Mouse (Mus musculus) CH12.LX (cell line): ENCODE measurements at regions not wholly inside any gene's neighbourhood (a gene's known extent, or its start where the extent isn't known, plus 50 kb on each side); places are given as distances from the start of the nearest gene placed in this dataset.

Experiments used
- DNase-seq: peaks from one replicate; pipeline ENCODE4 v3.0.0-alpha.2; 2013; ENCODE audit errors: extremely low read depth
- H3K27ac ChIP-seq: 2 replicates; pipeline ENCODE4 v1.5.1; 2012; ENCODE audit warnings: low read depth, mild to moderate bottlenecking, control low read depth, moderate library complexity; ENCODE audit not compliant: insufficient read depth
- H3K27me3 ChIP-seq: replicated peaks from 2 replicates; pipeline ENCODE3; 2012; ENCODE audit warnings: inconsistent platforms
- H3K36me3 ChIP-seq, 2 experiments: replicated peaks in 1 of 2; 2 replicates each; pipeline versions ENCODE3 to v1.6.1; 2012; ENCODE audit warnings: inconsistent platforms in 1 of 2, low read length in 1 of 2, mild to moderate bottlenecking in 1 of 2, mixed read lengths in 1 of 2, moderate library complexity in 1 of 2; ENCODE audit not compliant: control insufficient read depth in 1 of 2, insufficient read depth in 1 of 2
- H3K4me1 ChIP-seq, 2 experiments: 2 replicates each; pipeline ENCODE4 v1.6.1; 2012; ENCODE audit warnings: inconsistent platforms in 1 of 2, moderate library complexity in 1 of 2; ENCODE audit not compliant: insufficient read depth in 2 of 2, control insufficient read depth in 1 of 2
- H3K4me2 ChIP-seq: 2 replicates; pipeline ENCODE4 v1.6.1; 2012; ENCODE audit warnings: low read depth, mild to moderate bottlenecking, control low read depth; ENCODE audit not compliant: poor library complexity, insufficient read depth, severe bottlenecking
- H3K4me3 ChIP-seq, 3 experiments: fragments of 150-350 bp in 1 of 3; sonication (generic) in 1 of 3; replicated peaks in 1 of 3; 2 replicates each; pipeline versions ENCODE3 to v1.5.1; 2011 to 2012; ENCODE audit warnings: low read depth in 2 of 3, low read length in 2 of 3, mild to moderate bottlenecking in 2 of 3, moderate library complexity in 2 of 3, control low read depth in 1 of 3, improper control_type of control experiment in 1 of 3, inconsistent platforms in 1 of 3, mixed read lengths in 1 of 3; ENCODE audit not compliant: poor library complexity in 1 of 3
- H3K79me2 ChIP-seq: replicated peaks from 2 replicates; pipeline ENCODE4 v1.6.1; 2012; ENCODE audit warnings: mild to moderate bottlenecking, moderate library complexity; ENCODE audit not compliant: control insufficient read depth, poor library complexity, insufficient read depth, severe bottlenecking; ENCODE audit errors: extremely low read depth
- H3K9ac ChIP-seq: 2 replicates; pipeline ENCODE4 v1.6.1; 2012; ENCODE audit warnings: low read depth, mild to moderate bottlenecking, control low read depth, moderate library complexity; ENCODE audit not compliant: insufficient read depth
- H3K9me3 ChIP-seq: replicated peaks from 2 replicates; pipeline ENCODE3; 2012; ENCODE audit warnings: low read length, inconsistent platforms, mixed read lengths
- CHD1 ChIP-seq: IDR thresholded peaks from 2 replicates; pipeline ENCODE4 v1.6.1; 2012; ENCODE audit warnings: low read depth, low read length, improper control_type of control experiment, inconsistent platforms
- CTCF ChIP-seq, 2 experiments: IDR thresholded peaks in 1 of 2; conservative IDR thresholded peaks in 1 of 2; 2 replicates each; pipeline ENCODE4 v1.5.1; 2011 to 2012; ENCODE audit warnings: low read depth in 2 of 2, low read length in 2 of 2, improper control_type of control experiment in 1 of 2, inconsistent platforms in 1 of 2, mild to moderate bottlenecking in 1 of 2, moderate library complexity in 1 of 2
- E2F4 ChIP-seq: IDR thresholded peaks from 2 replicates; pipeline ENCODE4 v1.6.1; 2011; ENCODE audit warnings: low read depth, low read length, improper control_type of control experiment; ENCODE audit not compliant: insufficient replicate concordance
- ELF1 ChIP-seq: IDR thresholded peaks from 2 replicates; pipeline ENCODE4 v1.6.1; 2014; ENCODE audit warnings: low read depth, mild to moderate bottlenecking, inconsistent platforms, low read length, improper control_type of control experiment
- EP300 ChIP-seq: IDR thresholded peaks from 2 replicates; pipeline ENCODE4 v1.6.1; 2011; ENCODE audit warnings: low read length, improper control_type of control experiment
- ETS1 ChIP-seq: conservative IDR thresholded peaks from 2 replicates; pipeline ENCODE4 v1.6.1; 2012; ENCODE audit warnings: low read depth, mild to moderate bottlenecking, inconsistent platforms, low read length, improper control_type of control experiment, moderate library complexity
- HCFC1 ChIP-seq: IDR thresholded peaks from 2 replicates; pipeline ENCODE4 v1.6.1; 2012; ENCODE audit warnings: low read depth, mild to moderate bottlenecking, inconsistent platforms, low read length, improper control_type of control experiment
- MAX ChIP-seq: IDR thresholded peaks from 2 replicates; pipeline ENCODE4 v1.6.1; 2011; ENCODE audit warnings: low read length, improper control_type of control experiment
- MAZ ChIP-seq: IDR thresholded peaks from 2 replicates; pipeline ENCODE4 v1.6.1; 2012; ENCODE audit warnings: low read depth, mild to moderate bottlenecking, inconsistent platforms, low read length, improper control_type of control experiment, moderate library complexity
- MYC ChIP-seq: IDR thresholded peaks from 2 replicates; pipeline ENCODE4 v1.6.1; 2011; ENCODE audit warnings: low read depth, mild to moderate bottlenecking, improper control_type of control experiment, low read length
- NRF1 ChIP-seq: IDR thresholded peaks from 2 replicates; pipeline ENCODE4 v1.6.1; 2014; ENCODE audit warnings: low read depth, mild to moderate bottlenecking, inconsistent platforms, low read length, improper control_type of control experiment, moderate library complexity
- PAX5 ChIP-seq: IDR thresholded peaks from 2 replicates; pipeline ENCODE4 v1.6.1; 2012; ENCODE audit warnings: low read length, inconsistent platforms, mixed read lengths
- POLR2A ChIP-seq: IDR thresholded peaks from 2 replicates; pipeline ENCODE4 v1.6.1; 2011; ENCODE audit warnings: low read depth, mild to moderate bottlenecking, improper control_type of control experiment, low read length
- SMC3 ChIP-seq: IDR thresholded peaks from 2 replicates; pipeline ENCODE4 v1.6.1; 2011; ENCODE audit warnings: low read depth, low read length, improper control_type of control experiment
- ZC3H11A ChIP-seq: IDR thresholded peaks from 2 replicates; pipeline ENCODE4 v1.6.1; 2012; ENCODE audit warnings: low read depth, mild to moderate bottlenecking, inconsistent platforms, low read length, improper control_type of control experiment
- ZKSCAN1 ChIP-seq: IDR thresholded peaks from 2 replicates; pipeline ENCODE4 v1.6.1; 2012; ENCODE audit warnings: low read depth, inconsistent platforms, low read length, improper control_type of control experiment, borderline replicate concordance
- ZNF384 ChIP-seq: IDR thresholded peaks from 2 replicates; pipeline ENCODE4 v1.6.1; 2012; ENCODE audit warnings: low read depth, low read length, improper control_type of control experiment, inconsistent platforms
- dilution Hi-C: fragments of 300-500 bp; cut with MboI; formaldehyde crosslinking; loops from 2 replicates; pipeline ENCODE4 v1.14.3; 2020; ENCODE audit warnings: low sequenced_read_pairs; ENCODE audit not compliant: extremely low pct_unique_long_range_greater_than_20kb, extremely low pct_ligation_motif_present
- in situ Hi-C: fragments of 300-500 bp; cut with MboI; formaldehyde crosslinking; loops from 3 replicates; pipeline ENCODE4 v1.14.3; 2019; ENCODE audit warnings: low sequenced_read_pairs, low pct_ligation_motif_present, low pct_unique_long_range_greater_than_20kb, mixed read lengths

DNA sequence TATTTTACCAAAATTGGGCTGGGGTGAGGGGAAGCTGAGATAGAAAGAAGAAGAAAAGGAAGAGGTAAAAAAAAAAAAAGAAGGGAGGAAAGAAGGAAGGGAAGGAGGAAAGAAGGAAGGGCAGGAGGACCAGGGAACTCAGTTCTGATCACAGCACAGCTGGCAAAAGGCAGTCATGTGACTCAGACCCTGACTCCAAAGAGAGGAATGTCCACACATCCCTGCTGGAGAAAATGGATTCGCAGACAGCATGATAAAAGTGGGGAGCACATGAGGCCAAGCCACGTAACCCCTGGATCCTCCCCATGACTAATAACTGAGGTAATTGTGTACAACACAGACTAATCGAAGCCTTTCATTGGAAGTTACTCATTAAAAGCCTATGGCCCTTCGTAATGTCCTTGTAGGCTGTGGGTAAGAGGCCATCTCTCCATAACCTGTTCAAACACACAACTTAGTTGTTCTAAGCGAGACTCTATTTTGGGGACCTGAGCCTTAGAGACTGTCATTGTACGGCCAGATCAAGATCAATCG lies 162.2 kb downstream of the Zfp36l1 start:
- H3K4me1 ChIP-seq = peaks cover 3 to 31% of the 10 kb centered on the region in 2 experiments; a peak in 3 of 4 replicates
- no peak for DNase-seq
- H3K4me3 ChIP-seq = no peak overlapping the region
- dilution Hi-C loops = no loop called here
- no peak overlapping the region for H3K9ac ChIP-seq
- in situ Hi-C loops = no loop called here
- no peaks in the 10 kb centered on the region for H3K79me2 ChIP-seq
- no peaks in the 10 kb centered on the region for H3K36me3 ChIP-seq
- no peaks in the 10 kb centered on the region for H3K27me3 ChIP-seq
- no peak for TF ChIP-seq ETS1
- no peak for TF ChIP-seq ZC3H11A
- TF ChIP-seq ZKSCAN1 = no peak
- TF ChIP-seq PAX5 = no peak
- no peak for TF ChIP-seq ZNF384
- TF ChIP-seq CTCF (conservative IDR thresholded peaks at IDR 0.05 in 1 of 2, IDR thresholded peaks at IDR 0.05 in 1 of 2; ENCODE audit: low read depth in 2 of 2, low read length in 2 of 2) = no peak
- TF ChIP-seq POLR2A = no peak
- TF ChIP-seq EP300 = no peak
- TF ChIP-seq MAZ = no peak
- TF ChIP-seq NRF1 = no peak
- no peak for TF ChIP-seq HCFC1
- TF ChIP-seq ELF1 = no peak
- no peak for TF ChIP-seq CHD1
- TF ChIP-seq MAX = no peak
- TF ChIP-seq MYC = no peak
- no peak for TF ChIP-seq E2F4
- TF ChIP-seq, all 38 proteins: peak for 0
- Histone ChIP-seq H3K4me2 (no peak overlapping the region), H3K27ac (no peak overlapping the region), H3K9me3 (no peaks in the 10 kb centered on the region)

DNA sequence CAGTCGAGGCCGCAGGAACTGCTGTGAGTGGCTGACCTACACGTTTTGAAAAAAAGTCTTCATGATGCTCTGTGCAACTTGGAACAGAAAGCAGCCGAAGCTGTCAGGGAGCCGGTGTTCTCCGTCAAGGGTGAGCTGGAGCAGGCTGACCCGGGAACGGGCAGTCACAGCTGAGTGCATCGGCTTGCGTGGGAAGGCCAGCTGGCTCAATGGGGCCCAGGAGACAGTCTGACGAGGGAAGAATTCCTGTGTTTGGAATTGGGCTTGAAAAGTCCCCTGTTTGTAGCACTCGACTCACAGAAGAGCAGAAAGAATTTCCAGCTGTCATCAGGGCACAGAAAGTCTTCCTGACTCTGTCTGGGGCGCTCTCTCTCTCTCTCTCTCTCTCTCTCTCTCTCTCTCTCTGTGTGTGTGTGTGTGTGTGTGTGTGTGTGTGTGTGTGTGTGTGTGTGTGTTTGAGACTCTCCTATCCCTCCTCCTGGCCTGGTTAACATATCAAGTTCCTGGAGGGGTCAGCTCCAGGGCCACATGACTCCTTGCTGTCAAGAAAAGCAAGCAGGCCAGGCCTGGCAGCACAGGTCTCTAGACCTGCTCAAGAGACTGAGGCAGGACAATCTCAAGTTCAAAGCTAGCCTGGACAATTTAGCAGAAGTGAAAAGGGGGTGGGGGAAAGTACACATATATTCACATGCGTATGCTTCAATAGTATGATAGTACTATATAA lies 163.6 kb downstream of the Zfp36l1 start:
- peaks cover 3 to 39% of the 10 kb centered on the region in 2 experiments; a peak in 3 of 4 replicates for H3K4me1 ChIP-seq
- H3K4me3 ChIP-seq = no peak overlapping the region
- no peak overlapping the region for H3K27ac ChIP-seq
- H3K36me3 ChIP-seq = no peaks in the 10 kb centered on the region
- no peaks in the 10 kb centered on the region for H3K27me3 ChIP-seq
- H3K9me3 ChIP-seq = no peaks in the 10 kb centered on the region
- no peak overlapping the region for H3K4me2 ChIP-seq
- dilution Hi-C loops (no loop called here), in situ Hi-C loops (no loop called here)
- TF ChIP-seq MAX (no peak), SMC3 (no peak), ETS1 (no peak)
- no peak overlapping the region for H3K9ac ChIP-seq
- H3K79me2 ChIP-seq = no peaks in the 10 kb centered on the region
- no peak for DNase-seq
